Mouse (Mus musculus): ENCODE data around the gene Trrap. TPM values are rescaled to one million over a fixed set of nuclear protein-coding genes. Genes with fewer than 3 reads are reported as not detected.

Gene Trrap
- polyA plus RNA-seq, 1 experiment from 2014 or later, result 86.1 TPM

DNA sequence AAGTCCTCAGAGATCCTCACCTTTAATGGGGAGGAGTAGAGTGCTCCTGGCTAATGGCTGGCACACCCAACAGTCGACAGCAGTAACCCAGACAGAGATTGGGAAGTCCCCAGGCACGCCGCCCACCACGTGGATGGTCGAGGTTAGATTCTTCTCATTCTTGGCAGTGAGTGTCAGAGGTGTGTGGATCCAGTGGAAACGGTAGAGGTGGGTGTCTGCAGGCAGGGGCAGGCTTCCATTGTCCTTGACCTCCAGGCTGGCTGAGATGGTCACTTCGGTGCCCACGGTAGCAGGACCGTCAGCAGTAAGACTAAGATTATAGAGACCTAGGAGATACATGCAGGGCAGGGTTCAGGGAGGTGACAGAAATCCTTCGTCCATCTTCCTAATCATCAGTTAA is 12.3 kb upstream of the Trrap start:
- H3K27ac ChIP-seq, result no peak overlapping the region
- no peak overlapping the region for H3K4me2 ChIP-seq
- 85% methylated on average over 10 of the region's 10 CpGs for WGBS
- H3K4me1 ChIP-seq, result peaks cover 35% of the 10 kb centered on the region
- H3K36me3 ChIP-seq (replicated peaks), result peaks cover 10% of the 10 kb centered on the region
- ATAC-seq (replicated peaks), result no peak
- H3K27me3 ChIP-seq (replicated peaks), result no peaks in the 10 kb centered on the region
- H3K9ac ChIP-seq, result no peak overlapping the region
- H3K9me3 ChIP-seq, result no peaks in the 10 kb centered on the region
- no peak overlapping the region for H3K4me3 ChIP-seq

DNA sequence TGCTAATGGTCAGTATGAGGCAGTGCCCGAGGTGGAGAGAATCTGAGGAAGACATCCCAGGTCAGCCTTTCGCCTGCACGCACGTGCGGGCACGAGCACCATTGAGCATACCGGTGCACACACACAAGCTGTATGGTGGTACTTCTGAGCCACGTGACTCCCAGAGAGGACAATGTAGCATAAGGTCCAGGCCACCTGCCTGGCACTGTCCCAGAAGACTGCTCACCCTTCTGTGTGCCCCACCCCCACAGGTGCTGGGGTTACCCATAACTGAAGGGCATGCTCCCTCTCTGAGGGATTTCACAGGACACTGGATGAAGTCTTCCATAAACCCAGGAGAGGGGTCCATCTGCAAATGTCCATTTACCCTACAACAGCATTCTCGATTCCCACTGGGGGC is 10.1 kb upstream of the Trrap start:
- 89% methylated on average over 9 of the region's 9 CpGs for WGBS
- peaks cover 7% of the 10 kb centered on the region; the same call in 1 of the 2 replicates for H3K36me3 ChIP-seq (replicated peaks)
- ATAC-seq (replicated peaks), result no peak
- H3K9ac ChIP-seq, result no peak overlapping the region
- H3K27me3 ChIP-seq (replicated peaks), result no peaks in the 10 kb centered on the region
- peak overlapping the region; percentile 82; the same call in 1 of the 2 replicates for H3K27ac ChIP-seq
- H3K4me3 ChIP-seq, result no peak overlapping the region
- H3K9me3 ChIP-seq, result no peaks in the 10 kb centered on the region
- H3K4me2 ChIP-seq, result peak overlapping the region; percentile 54; the same call in 1 of the 2 replicates
- H3K4me1 ChIP-seq, result peaks cover 35% of the 10 kb centered on the region

DNA sequence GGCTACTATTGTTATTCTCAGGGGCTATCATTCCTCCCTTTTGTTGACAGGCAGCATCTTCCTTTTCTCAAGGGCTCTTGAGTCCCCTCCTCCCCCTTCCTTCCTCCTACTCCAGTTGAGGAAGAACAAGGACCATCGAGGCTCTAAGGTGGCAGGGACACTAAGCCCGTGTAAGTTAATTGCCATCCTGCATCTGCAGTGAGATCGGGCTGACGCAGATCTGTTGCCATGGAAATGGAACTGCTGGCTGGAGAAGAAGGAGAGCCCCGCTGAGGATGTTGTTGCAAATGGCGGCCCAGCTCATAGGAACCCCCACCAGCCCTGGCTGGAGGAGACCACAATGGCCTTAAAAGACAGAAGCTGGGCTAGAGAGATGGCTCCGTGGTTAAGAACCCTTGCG is 9.1 kb upstream of the Trrap start:
- ATAC-seq (replicated peaks), result peak; percentile 42
- H3K27me3 ChIP-seq (replicated peaks), result no peaks in the 10 kb centered on the region
- peak overlapping the region; percentile 17 for H3K4me3 ChIP-seq
- no peak overlapping the region for H3K9ac ChIP-seq
- H3K4me1 ChIP-seq, result peaks cover 35% of the 10 kb centered on the region
- WGBS, result 4% methylated on average over 8 of the region's 8 CpGs
- peak overlapping the region; percentile 54 for H3K4me2 ChIP-seq
- peaks cover 7% of the 10 kb centered on the region; the same call in 1 of the 2 replicates for H3K36me3 ChIP-seq (replicated peaks)
- H3K27ac ChIP-seq, result peak overlapping the region; percentile 82
- no peaks in the 10 kb centered on the region for H3K9me3 ChIP-seq

DNA sequence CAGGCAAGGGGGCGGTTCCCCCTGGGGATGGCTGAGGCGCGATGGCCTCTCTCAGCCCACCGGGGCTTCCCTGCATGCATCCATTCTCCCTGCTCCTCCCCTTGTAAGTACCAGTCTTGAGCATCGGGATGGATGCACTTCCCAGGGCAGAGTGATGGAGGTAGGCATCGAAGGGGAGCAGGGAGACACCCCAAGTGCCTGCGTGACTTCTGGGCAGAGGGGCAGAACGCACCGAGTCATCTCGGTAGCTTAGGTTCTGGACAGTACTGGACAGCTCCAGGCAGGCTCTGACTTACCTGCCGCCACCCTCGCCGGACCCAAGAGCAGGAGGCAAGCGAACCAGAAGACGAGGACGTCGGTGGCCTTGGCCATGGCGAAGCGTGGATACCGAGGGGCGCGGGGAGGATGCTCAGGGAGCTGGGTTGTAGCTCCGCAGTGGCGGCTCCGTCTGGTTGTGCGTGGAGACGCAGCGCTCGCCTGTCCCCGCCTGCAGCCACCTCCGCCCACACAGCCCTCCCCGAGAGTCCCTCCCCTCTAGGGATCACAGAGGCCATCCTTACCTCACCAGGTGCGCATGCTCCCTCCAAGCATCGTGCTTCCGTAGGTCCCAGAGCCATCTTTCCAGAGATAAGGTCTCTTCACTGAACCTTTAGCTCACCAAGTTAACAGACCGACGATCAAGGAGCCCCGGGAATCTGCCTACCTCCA is 6.2 kb upstream of the Trrap start, which contains the start of gene Tmem130:
Tmem130 (minus strand) TSS at position 658 of the 708 bp plus-strand sequence.
- Histone ChIP-seq H3K4me2 (peak within 1 kb of the TSS; percentile 54), H3K27ac (peak within 1 kb of the TSS; percentile 88), H3K27me3 (replicated peaks) (no peaks in the 10 kb centered on the region), H3K4me3 (peak within 1 kb of the TSS; percentile 57), H3K9me3 (no peaks in the 10 kb centered on the region), H3K4me1 (peaks cover 35% of the 10 kb centered on the region), H3K9ac (peak within 1 kb of the TSS; percentile 70), H3K36me3 (replicated peaks) (no peaks in the 10 kb centered on the region)
- 2% methylated on average over 36 of the region's 38 CpGs for WGBS
- peak; percentile 90 for ATAC-seq (replicated peaks)

DNA sequence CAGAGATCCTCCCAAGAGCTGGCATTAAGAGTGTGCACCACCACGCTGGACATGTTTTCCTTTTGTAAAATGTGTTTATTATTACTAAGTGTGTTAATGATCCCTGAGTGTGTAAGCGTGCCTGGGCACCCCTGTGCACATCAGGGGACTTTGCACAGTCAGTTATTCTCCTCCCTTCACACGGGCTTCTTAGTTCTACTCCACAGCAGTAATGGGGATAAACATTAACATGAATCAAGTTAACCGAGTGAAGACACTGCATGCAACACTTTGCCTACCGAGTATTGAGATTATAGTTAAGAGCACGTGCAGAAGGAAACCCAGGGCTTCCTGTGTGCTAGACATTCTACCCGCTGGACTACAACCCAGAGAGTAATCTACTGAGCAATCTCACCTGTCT is 1.5 kb upstream of the Trrap start:
- 83% methylated on average over 7 of the region's 7 CpGs for WGBS
- ATAC-seq (replicated peaks), result no peak

DNA sequence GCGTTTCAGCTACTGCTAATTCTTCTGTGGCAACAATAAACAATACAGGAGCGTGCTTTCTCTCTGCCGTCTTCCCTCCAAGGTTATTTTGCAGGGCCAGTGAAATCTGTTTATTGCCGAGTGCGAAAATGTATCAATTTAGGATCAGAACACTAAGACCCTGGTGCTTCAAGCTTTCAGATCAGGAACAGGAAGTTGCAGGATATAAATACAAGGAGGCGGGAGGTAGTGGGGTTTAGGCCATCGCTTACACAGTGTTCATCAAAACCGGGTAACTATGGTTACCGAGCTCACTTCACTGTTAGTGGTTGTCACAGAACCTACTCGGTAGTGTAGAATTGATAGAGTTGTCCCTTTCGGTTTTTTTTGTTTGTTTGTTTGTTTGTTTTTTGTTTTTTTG is 886 bp upstream of the Trrap start:
- H3K4me2 ChIP-seq, result no peak overlapping the region
- H3K4me1 ChIP-seq, result peaks cover 18% of the 10 kb centered on the region
- H3K27ac ChIP-seq, result no peak overlapping the region
- no peaks in the 10 kb centered on the region for H3K27me3 ChIP-seq (replicated peaks)
- H3K9me3 ChIP-seq, result no peaks in the 10 kb centered on the region
- H3K36me3 ChIP-seq (replicated peaks), result peaks cover 4% of the 10 kb centered on the region
- no peak overlapping the region for H3K9ac ChIP-seq
- no peak for ATAC-seq (replicated peaks)
- H3K4me3 ChIP-seq, result no peak overlapping the region
- 88% methylated on average over 11 of the region's 11 CpGs for WGBS

More for the DNA sequence above, 1.5 kb upstream of the Trrap start:
- Histone ChIP-seq H3K4me1 (peaks cover 18% of the 10 kb centered on the region), H3K9me3 (no peaks in the 10 kb centered on the region), H3K9ac (no peak overlapping the region), H3K36me3 (replicated peaks) (no peaks in the 10 kb centered on the region), H3K27ac (no peak overlapping the region), H3K4me2 (no peak overlapping the region), H3K4me3 (no peak overlapping the region), H3K27me3 (replicated peaks) (no peaks in the 10 kb centered on the region)

DNA sequence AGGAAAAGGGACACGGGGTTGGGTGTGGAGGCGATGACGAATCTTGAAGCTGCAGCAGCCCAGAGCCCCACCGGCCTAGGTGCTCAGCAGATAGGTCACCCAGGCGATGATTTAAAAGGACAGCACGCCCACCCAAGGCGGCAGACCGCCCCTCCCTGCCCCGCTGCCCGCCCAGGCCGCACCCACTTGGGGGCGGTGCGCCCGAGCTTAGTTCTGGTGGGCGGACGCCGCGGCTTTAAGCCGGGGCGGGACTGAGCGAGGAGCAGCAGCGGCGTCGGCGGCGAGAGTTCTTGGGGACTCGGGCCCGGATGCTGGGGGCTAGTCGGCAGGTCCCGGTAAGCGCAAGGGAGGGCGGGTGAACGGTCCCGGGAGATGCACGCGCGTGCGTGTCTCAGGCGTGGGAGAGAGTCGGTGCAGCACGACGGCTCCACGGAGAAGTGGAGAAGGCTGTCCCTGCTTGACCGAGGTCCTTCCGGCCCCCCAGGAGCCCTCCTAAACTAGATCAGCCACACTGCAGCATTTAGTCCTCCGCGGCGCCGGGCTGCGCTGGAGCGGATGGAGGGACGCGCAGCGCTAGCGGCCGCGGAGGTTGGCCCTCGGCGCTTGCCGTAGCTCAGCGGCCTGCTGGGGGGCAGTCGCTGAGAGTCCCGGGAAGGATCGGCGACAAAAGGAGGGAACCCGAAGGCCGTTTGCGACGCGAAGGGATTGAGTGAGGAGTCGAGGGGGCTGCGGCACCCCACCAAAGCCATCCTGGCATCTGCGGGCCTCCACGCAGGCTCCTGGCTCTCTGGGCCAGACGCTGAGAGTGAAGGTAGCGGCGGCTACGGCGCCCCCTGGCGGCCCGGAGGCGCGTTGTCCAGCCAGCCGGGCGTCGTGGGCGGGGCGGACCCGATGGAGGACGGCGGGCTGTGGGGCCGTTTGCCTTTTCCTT is 644 bp downstream of the Trrap start:
- no peaks in the 10 kb centered on the region for H3K9me3 ChIP-seq
- H3K4me2 ChIP-seq, result peak overlapping the region; percentile 60
- peak overlapping the region; percentile 96 for H3K4me3 ChIP-seq
- under 1% methylated on average over 90 of the region's 92 CpGs for WGBS
- H3K36me3 ChIP-seq (replicated peaks), result peaks cover 12% of the 10 kb centered on the region
- peak overlapping the region; percentile 96 for H3K9ac ChIP-seq
- ATAC-seq (replicated peaks), result peak; percentile 91
- peak overlapping the region; percentile 99 for H3K27ac ChIP-seq
- peaks cover 18% of the 10 kb centered on the region for H3K4me1 ChIP-seq
- H3K27me3 ChIP-seq (replicated peaks), result no peaks in the 10 kb centered on the region

DNA sequence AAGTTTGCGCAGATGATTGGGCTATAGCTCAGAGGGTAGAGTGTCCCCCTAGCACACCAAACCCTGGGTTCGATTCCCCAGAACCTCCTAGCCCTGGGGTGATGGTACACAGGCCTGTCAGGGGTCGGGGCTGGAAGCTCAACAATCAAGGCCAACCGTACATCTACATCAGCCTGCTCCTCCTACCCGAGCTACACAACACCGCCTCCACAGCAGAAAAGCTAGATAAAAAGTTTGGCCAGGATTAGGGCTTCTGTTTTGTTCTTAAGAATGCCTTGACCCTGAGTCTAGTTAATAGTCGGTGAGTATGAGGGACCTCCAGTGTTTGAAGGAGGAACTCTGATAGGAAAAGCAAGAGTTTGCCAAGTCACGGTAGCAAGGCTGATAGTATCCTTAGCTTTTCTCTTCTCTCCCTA is 1.5 kb downstream of the Trrap start:
- ATAC-seq (replicated peaks), result peak; percentile 15; the same call in 1 of the 2 replicates
- Histone ChIP-seq H3K27ac (peak overlapping the region; percentile 99; the same call in 1 of the 2 replicates), H3K4me1 (peaks cover 18% of the 10 kb centered on the region), H3K4me3 (peak overlapping the region; percentile 96), H3K4me2 (peak overlapping the region; percentile 60), H3K36me3 (replicated peaks) (peaks cover 12% of the 10 kb centered on the region), H3K9ac (peak overlapping the region; percentile 96), H3K9me3 (no peaks in the 10 kb centered on the region), H3K27me3 (replicated peaks) (no peaks in the 10 kb centered on the region)
- 25% methylated on average over 8 of the region's 8 CpGs for WGBS

DNA sequence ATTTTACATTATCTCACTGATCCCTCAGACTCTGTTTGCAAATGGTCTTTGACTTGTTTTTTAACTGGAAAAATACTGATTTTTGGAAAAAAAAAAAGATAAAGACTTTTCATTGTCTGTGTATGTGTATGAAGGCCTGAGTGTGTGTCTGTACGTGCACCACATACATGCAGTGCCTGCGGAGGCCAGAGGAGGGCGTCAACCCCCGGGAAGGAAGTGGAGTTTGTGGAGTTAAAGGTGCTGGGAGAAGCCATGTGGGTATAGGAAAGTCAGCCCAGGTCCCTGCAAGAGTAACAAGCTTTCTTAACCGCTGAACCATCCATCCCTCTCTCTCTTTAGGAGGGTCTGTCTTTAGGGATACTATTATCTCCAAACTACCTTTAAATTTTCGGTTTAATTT is 5.7 kb downstream of the Trrap start:
- Histone ChIP-seq H3K9me3 (no peaks in the 10 kb centered on the region), H3K9ac (no peak overlapping the region), H3K36me3 (replicated peaks) (peaks cover 12% of the 10 kb centered on the region), H3K27ac (no peak overlapping the region), H3K4me3 (no peak overlapping the region), H3K27me3 (replicated peaks) (no peaks in the 10 kb centered on the region), H3K4me2 (no peak overlapping the region), H3K4me1 (peaks cover 18% of the 10 kb centered on the region)
- ATAC-seq (replicated peaks), result no peak
- 91% methylated on average over 6 of the region's 6 CpGs for WGBS

DNA sequence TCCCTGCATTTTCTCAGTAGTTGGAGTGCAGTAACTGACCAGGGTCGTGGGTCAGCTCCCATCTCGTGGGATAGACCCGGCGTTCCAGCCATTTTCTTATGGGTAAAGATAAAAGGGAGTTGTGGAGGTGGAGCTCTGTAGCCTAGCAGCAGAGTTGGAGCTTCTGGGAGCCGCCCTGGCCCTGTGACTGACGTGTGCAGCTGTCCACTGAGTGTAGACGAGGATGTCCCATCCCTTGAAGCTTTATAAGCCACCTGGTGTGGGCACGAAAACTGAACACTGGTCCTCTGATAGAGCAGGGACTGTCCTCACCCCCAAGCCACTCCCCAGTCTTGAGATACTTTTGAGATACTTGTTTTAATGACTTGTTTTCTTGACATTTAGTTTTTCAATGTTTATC is 13.1 kb downstream of the Trrap start:
- Histone ChIP-seq H3K4me1 (no peaks in the 10 kb centered on the region), H3K27ac (no peak overlapping the region), H3K4me3 (no peak overlapping the region), H3K36me3 (replicated peaks) (peaks cover 55% of the 10 kb centered on the region), H3K9me3 (no peaks in the 10 kb centered on the region), H3K27me3 (replicated peaks) (no peaks in the 10 kb centered on the region), H3K4me2 (no peak overlapping the region), H3K9ac (no peak overlapping the region)
- 75% methylated on average over 8 of the region's 8 CpGs for WGBS
- no peak for ATAC-seq (replicated peaks)

DNA sequence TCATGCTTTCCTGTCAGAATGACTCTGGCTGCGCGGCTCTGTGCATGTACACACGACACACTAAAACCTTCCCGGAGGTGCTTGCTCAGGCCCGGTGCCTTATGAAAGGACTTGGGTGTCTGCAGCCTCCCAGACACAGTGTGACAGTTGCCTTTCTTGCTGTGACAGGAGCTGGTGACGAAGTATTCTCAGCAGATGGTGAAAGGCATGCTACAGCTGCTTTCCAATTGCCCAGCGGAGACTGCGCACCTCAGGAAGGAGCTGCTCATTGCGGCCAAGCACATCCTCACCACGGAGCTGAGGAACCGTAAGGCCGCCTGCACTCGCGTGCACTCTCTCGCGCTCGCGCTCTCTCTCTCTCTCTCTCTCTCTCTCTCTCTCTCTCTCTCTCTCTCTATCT is 18.9 kb downstream of the Trrap start:
- Histone ChIP-seq H3K27ac (no peak overlapping the region), H3K4me2 (no peak overlapping the region), H3K4me1 (no peaks in the 10 kb centered on the region), H3K27me3 (replicated peaks) (no peaks in the 10 kb centered on the region), H3K9ac (no peak overlapping the region), H3K9me3 (no peaks in the 10 kb centered on the region), H3K36me3 (replicated peaks) (peaks cover 88% of the 10 kb centered on the region), H3K4me3 (no peak overlapping the region)
- 96% methylated on average over 18 of the region's 18 CpGs for WGBS
- no peak for ATAC-seq (replicated peaks)

DNA sequence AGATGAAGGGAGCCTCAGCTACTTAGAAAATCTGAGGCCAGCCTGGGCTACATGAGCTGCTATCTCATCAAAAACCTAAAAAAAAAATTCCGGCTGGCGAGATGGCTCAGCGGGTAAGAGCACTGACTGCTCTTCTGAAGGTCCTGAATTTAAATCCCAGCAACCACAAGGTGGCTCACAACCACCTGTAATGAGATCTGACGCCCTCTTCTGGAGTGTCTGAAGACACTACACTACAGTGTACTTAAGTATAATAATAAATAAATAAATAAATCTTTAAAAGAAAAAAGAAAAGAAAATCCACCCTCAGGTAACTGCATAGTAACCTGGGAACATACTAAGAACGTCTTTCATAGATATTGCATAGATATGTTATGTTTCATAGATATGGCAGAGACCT is 25.8 kb downstream of the Trrap start:
- Histone ChIP-seq H3K9me3 (no peaks in the 10 kb centered on the region), H3K4me1 (no peaks in the 10 kb centered on the region), H3K27ac (no peak overlapping the region), H3K4me2 (no peak overlapping the region), H3K4me3 (no peak overlapping the region), H3K9ac (no peak overlapping the region), H3K36me3 (replicated peaks) (peaks cover 88% of the 10 kb centered on the region), H3K27me3 (replicated peaks) (no peaks in the 10 kb centered on the region)
- ATAC-seq (replicated peaks), result no peak
- WGBS, result 88% methylated on average over 5 of the region's 5 CpGs
